Mouse (Mus musculus): ENCODE results near the gene Lpar2. TPM values are rescaled to one million over a fixed set of nuclear protein-coding genes. Genes with fewer than 3 reads are reported as not detected.
A peak's percentile ranks its signal among the peaks of the same experiment; 100 is the strongest.

Gene Lpar2
- polyA plus RNA-seq, 1 experiment: 0.23 TPM

DNA sequence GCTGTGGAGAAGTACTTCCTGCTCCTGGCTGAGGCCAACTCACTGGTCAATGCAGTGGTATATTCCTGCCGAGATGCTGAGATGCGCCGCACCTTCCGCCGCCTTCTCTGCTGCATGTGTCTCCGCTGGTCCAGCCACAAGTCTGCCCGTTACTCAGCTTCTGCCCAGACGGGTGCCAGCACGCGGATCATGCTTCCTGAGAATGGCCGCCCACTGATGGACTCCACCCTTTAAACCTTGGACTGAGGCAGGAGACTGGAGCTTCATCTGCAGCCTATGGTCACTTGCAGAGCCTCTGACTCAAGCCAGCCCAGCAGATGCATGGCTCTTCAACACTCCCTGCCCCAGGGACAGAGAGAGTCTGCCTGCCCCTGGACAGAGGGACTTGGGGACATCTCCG is 4.1 kb downstream of the Lpar2 start:
- TF ChIP-seq POLR2A (IDR thresholded peaks at IDR 0.05; ENCODE audit: borderline replicate concordance, insufficient read depth, low read length): no peak
- TF ChIP-seq CTCF (IDR thresholded peaks at IDR 0.05; ENCODE audit: borderline replicate concordance, insufficient read depth, low read depth, low read length): no peak
- no peak for DNase-seq
- H3K27me3 ChIP-seq (ENCODE audit: control insufficient read depth, insufficient read depth, low read length): no peaks in the 10 kb centered on the region
- H3K4me1 ChIP-seq (ENCODE audit: control insufficient read depth, insufficient read depth, low read length): peaks cover 2% of the 10 kb centered on the region; the same call in 1 of the 2 replicates
- H3K4me3 ChIP-seq (replicated peaks; ENCODE audit: insufficient read depth, low read depth, low read length): no peak overlapping the region
- no peak overlapping the region for H3K27ac ChIP-seq (ENCODE audit: insufficient read depth, low read length)
- WGBS: 91% methylated on average over 12 of the region's 12 CpGs

DNA sequence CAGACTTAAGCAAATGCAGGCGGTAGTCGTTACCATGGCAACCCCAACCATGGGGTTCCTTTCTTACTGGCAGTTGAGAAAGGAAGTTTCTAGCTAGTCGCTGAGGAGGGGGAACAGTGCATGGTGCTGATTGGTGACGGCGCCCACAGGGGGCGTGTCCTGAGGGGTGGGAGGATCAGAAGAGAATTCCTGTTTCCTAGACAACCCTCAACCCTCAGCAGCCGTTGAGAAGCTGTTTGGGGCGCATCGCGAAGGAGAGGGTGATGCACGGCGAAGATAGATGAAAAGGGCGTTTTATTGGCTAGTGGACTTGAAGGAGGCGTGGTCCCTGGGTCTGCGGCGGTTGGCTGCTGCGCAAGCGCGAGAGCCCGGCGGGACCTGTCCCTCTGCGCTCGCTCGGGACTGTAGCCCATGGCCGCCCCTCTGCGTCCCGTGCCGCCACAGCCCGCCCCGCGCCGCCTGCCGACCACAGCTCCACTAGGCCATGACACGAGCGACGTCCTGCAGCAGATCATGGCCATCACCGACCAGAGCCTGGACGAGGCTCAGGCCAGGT is 10.1 kb downstream of the Lpar2 start, which contains the start of gene Pbx4:
TSS of gene Pbx4 (plus strand) at position 194 of the 556 bp plus-strand sequence.
- Histone ChIP-seq H3K27me3 (ENCODE audit: control insufficient read depth, insufficient read depth, low read length) (no peaks in the 10 kb centered on the region), H3K4me1 (ENCODE audit: control insufficient read depth, insufficient read depth, low read length) (no peaks in the 10 kb centered on the region), H3K27ac (ENCODE audit: insufficient read depth, low read length) (no peak within 1 kb of the TSS), H3K4me3 (replicated peaks; ENCODE audit: insufficient read depth, low read depth, low read length) (peak within 1 kb of the TSS; percentile 65)
- 1% methylated on average over 37 of the region's 38 CpGs for WGBS
- peak; percentile 84 for DNase-seq
- TF ChIP-seq CTCF (IDR thresholded peaks at IDR 0.05; ENCODE audit: borderline replicate concordance, insufficient read depth, low read depth, low read length) (no peak), POLR2A (IDR thresholded peaks at IDR 0.05; ENCODE audit: borderline replicate concordance, insufficient read depth, low read length) (peak; percentile 32; the same call in 1 of the 2 replicates)

DNA sequence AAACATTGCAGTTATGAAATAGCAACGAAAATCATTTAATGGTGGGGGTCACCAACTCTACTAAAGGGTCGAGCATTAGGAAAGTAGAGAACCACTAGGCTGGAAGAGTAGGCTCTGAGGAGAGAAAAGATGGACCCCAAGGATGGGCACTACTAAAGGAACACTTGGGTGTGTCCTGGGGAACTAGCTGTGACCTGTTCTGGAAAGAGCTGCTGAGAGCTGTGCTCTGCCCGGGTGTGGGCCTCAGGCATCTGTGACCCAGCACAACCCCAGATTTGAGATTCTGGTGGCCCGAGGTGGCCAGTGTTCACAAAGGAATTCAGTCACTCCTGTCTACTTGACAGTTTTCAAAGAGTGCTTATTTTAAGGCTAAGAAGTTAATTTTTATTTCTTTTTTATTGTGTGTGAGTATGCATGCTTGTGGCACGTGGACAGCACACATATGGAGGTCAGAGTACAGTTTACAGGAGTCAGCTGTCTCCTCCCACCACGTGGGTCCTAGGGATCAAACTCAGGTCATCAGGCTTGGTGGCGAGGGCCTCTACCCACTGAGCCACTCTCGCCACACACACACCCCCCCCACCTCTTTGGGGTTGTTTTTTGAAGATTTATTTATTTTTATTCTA is 14.9 kb downstream of the Lpar2 start:
- Histone ChIP-seq H3K4me3 (replicated peaks; ENCODE audit: insufficient read depth, low read depth, low read length) (no peak overlapping the region), H3K27me3 (ENCODE audit: control insufficient read depth, insufficient read depth, low read length) (no peaks in the 10 kb centered on the region), H3K4me1 (ENCODE audit: control insufficient read depth, insufficient read depth, low read length) (no peaks in the 10 kb centered on the region), H3K27ac (ENCODE audit: insufficient read depth, low read length) (no peak overlapping the region)
- no peak for TF ChIP-seq POLR2A (IDR thresholded peaks at IDR 0.05; ENCODE audit: borderline replicate concordance, insufficient read depth, low read length)
- TF ChIP-seq CTCF (IDR thresholded peaks at IDR 0.05; ENCODE audit: borderline replicate concordance, insufficient read depth, low read depth, low read length): no peak
- WGBS: 78% methylated on average over 8 of the region's 8 CpGs
- no peak for DNase-seq

DNA sequence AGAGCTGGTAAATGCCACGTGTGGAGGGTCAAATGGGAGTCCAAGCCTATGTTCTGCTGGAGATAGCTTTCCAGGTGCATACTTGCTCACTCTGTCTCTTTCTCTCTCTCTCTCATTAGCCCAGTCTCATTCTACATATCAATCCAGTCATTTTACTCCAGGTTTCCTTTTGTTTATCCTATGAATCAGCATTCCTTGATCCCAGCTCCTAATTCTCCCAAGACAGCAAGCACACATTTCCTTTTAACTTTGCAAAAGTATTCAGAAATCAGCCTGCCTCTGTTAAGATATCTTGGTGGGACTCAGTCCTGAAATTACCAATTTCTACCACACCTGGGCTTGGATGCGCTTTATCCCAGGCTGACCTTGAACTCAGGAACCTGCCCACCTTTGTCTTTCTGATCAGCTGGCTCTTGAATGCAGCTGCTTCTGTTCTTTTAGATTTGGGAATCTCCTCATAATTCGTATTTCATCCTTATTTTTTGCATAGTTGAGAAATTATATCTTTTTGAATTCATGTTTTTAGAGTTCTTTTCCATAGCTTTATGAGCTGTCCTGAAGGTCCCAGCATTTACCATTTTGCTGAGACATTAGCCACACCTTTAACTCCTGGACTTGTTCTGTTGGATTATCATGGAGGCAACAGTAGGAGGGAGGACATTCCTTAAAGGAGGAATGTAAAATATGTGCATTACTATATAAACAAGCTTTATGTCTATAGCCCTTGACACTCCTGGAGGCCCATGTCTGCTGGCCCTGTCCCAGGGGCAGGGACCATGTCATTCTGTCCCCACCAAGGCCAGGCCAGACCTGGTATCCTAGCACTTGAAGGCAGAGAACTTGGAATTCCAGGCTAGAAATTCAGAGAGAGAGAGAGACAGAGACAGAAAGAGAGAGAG is 25.2 kb downstream of the Lpar2 start:
- Histone ChIP-seq H3K4me3 (replicated peaks; ENCODE audit: insufficient read depth, low read depth, low read length) (no peak overlapping the region), H3K27me3 (ENCODE audit: control insufficient read depth, insufficient read depth, low read length) (no peaks in the 10 kb centered on the region), H3K27ac (ENCODE audit: insufficient read depth, low read length) (no peak overlapping the region), H3K4me1 (ENCODE audit: control insufficient read depth, insufficient read depth, low read length) (no peaks in the 10 kb centered on the region; the same call in 1 of the 2 replicates)
- TF ChIP-seq CTCF (IDR thresholded peaks at IDR 0.05; ENCODE audit: borderline replicate concordance, insufficient read depth, low read depth, low read length) (no peak), POLR2A (IDR thresholded peaks at IDR 0.05; ENCODE audit: borderline replicate concordance, insufficient read depth, low read length) (no peak)
- no peak for DNase-seq
- WGBS: 83% methylated on average over 3 of the region's 3 CpGs

DNA sequence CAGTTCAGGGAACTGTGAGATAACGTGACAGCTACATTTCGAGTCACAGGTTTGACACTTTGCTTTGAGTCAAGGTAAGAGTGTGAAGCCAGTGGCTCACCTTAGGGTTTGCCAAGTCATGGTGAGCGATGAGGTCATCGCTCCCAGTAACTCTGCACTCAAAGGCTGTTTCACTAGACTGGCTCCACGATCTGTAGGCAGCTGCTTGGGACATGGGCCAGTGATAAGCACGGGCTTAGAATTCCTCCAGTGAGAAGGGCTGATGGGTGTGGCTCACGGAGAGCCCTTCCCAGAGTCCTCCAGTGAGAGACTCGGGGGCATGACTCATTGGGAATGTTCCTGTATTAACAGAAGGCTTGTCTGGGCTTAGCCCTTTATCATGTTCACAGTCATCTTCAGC is 26.7 kb downstream of the Lpar2 start:
- H3K4me3 ChIP-seq (replicated peaks; ENCODE audit: insufficient read depth, low read depth, low read length): no peak overlapping the region
- WGBS: 70% methylated on average over 8 of the region's 8 CpGs
- no peaks in the 10 kb centered on the region; the same call in 1 of the 2 replicates for H3K4me1 ChIP-seq (ENCODE audit: control insufficient read depth, insufficient read depth, low read length)
- no peak for DNase-seq
- H3K27me3 ChIP-seq (ENCODE audit: control insufficient read depth, insufficient read depth, low read length): no peaks in the 10 kb centered on the region
- no peak overlapping the region for H3K27ac ChIP-seq (ENCODE audit: insufficient read depth, low read length)
- TF ChIP-seq CTCF (IDR thresholded peaks at IDR 0.05; ENCODE audit: borderline replicate concordance, insufficient read depth, low read depth, low read length): no peak
- no peak for TF ChIP-seq POLR2A (IDR thresholded peaks at IDR 0.05; ENCODE audit: borderline replicate concordance, insufficient read depth, low read length)

DNA sequence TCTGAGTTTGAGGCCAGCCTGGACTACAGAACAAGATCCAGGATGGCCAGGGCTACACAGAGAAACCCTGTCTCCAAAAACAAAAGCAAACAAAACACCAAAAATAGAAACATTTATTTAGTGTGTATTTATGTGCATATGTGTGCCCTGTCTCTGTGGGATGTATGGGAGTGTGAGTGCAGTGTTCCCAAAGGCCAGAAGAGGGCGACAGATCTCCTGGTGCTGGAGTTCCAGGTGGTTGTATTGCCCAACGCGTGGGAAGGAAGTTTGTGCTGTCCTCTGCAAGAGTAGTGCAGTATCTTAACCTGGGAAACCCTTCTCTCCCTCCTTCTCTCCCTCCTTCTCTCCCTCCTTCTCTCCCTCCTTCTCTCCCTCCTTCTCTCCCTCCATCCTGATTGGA is 27.7 kb downstream of the Lpar2 start:
- TF ChIP-seq POLR2A (IDR thresholded peaks at IDR 0.05; ENCODE audit: borderline replicate concordance, insufficient read depth, low read length): no peak
- TF ChIP-seq CTCF (IDR thresholded peaks at IDR 0.05; ENCODE audit: borderline replicate concordance, insufficient read depth, low read depth, low read length): peak; percentile 32; the same call in 1 of the 2 replicates

DNA sequence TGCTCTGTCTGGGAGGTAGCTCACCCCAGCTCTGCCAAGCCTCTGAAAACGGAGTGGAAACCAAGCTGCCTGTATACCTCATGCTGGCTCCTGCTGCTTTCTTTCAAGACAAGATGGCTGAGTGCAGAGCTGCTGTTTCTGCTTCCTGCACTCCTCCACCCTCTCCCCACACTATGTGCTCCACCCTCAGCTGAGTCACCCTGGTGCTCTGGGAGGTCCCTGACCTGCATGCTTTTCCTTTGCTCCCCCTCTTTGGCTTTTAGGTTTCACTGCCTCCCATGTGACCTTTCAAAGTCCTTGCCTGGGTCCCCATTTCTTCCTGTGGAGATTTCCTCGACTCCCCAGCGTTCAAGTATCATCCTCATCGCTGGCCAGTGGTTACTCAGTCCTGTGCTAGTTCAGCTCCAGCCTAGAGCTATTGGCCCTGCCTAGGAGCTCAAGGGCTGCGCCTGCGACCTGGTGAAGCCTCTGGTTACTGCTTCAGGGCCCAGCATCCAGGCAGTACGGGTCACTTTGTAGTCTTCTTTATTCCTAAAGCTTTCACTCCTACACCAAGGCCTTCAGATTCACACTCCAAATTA is 28.8 kb downstream of the Lpar2 start:
- DNase-seq: no peak
- H3K4me1 ChIP-seq (ENCODE audit: control insufficient read depth, insufficient read depth, low read length): no peaks in the 10 kb centered on the region
- no peaks in the 10 kb centered on the region for H3K27me3 ChIP-seq (ENCODE audit: control insufficient read depth, insufficient read depth, low read length)
- H3K27ac ChIP-seq (ENCODE audit: insufficient read depth, low read length): no peak overlapping the region
- 76% methylated on average over 7 of the region's 7 CpGs for WGBS
- TF ChIP-seq POLR2A (IDR thresholded peaks at IDR 0.05; ENCODE audit: borderline replicate concordance, insufficient read depth, low read length) (no peak), CTCF (IDR thresholded peaks at IDR 0.05; ENCODE audit: borderline replicate concordance, insufficient read depth, low read depth, low read length) (no peak)
- H3K4me3 ChIP-seq (replicated peaks; ENCODE audit: insufficient read depth, low read depth, low read length): no peak overlapping the region

More for the DNA sequence above, 27.7 kb downstream of the Lpar2 start:
- Histone ChIP-seq H3K27ac (ENCODE audit: insufficient read depth, low read length) (no peak overlapping the region), H3K4me3 (replicated peaks; ENCODE audit: insufficient read depth, low read depth, low read length) (no peak overlapping the region), H3K4me1 (ENCODE audit: control insufficient read depth, insufficient read depth, low read length) (no peaks in the 10 kb centered on the region), H3K27me3 (ENCODE audit: control insufficient read depth, insufficient read depth, low read length) (no peaks in the 10 kb centered on the region)
- no peak for DNase-seq
- 38% methylated on average over 3 of the region's 3 CpGs for WGBS

Measured in cerebellum, adult 2 months (tissue).